Mouse (Mus musculus): ENCODE results near the gene Gm10490. TPM values are rescaled to one million over a fixed set of nuclear protein-coding genes. Genes with fewer than 3 reads are reported as not detected.
"Not testable (repeated sequence)": the region's sequence is repeated elsewhere in the genome, so short reads cannot be mapped to it uniquely, and the experiment has no call there.

Gm10490 gene
- total RNA-seq (2017): 1.9 TPM in 1 of 2 replicates, not detected in the other

- ATAC-seq (ENCODE audit: extremely low read depth, insufficient number of reproducible peaks, low FRiP score, poor library complexity, severe bottlenecking): not testable (repeated sequence)
These were observed at the start of gene Gm10490 for GRCm38 (mm10) chrX:7909242-7909641. Gene Gm10490, plus strand, starts transcription at chrX:7909542.

- ATAC-seq (ENCODE audit: extremely low read depth, insufficient number of reproducible peaks, low FRiP score, poor library complexity, severe bottlenecking): no peak
These were observed 46.2 kb upstream of the Gm10490 start for GRCm38 (mm10) chrX:7863181-7863580.

- ATAC-seq (ENCODE audit: extremely low read depth, insufficient number of reproducible peaks, low FRiP score, poor library complexity, severe bottlenecking): peak; percentile 46; the same call in 1 of the 2 replicates
These were observed 44.8 kb upstream of the Gm10490 start for GRCm38 (mm10) chrX:7864551-7864950.

- ATAC-seq (ENCODE audit: extremely low read depth, insufficient number of reproducible peaks, low FRiP score, poor library complexity, severe bottlenecking): peak; percentile 23; the same call in 1 of the 2 replicates
These were observed 44.0 kb upstream of the Gm10490 start for GRCm38 (mm10) chrX:7865343-7865742.

GRCm38 (mm10) chrX:7865786-7866185 lies 43.6 kb upstream of the Gm10490 start:
- no peak for ATAC-seq (ENCODE audit: extremely low read depth, insufficient number of reproducible peaks, low FRiP score, poor library complexity, severe bottlenecking)

- ATAC-seq (ENCODE audit: extremely low read depth, insufficient number of reproducible peaks, low FRiP score, poor library complexity, severe bottlenecking): no peak
These were observed 42.2 kb upstream of the Gm10490 start for GRCm38 (mm10) chrX:7867141-7867540.

GRCm38 (mm10) chrX:7868506-7868905 lies 40.8 kb upstream of the Gm10490 start:
- ATAC-seq (ENCODE audit: extremely low read depth, insufficient number of reproducible peaks, low FRiP score, poor library complexity, severe bottlenecking): no peak

GRCm38 (mm10) chrX:7869826-7870225 lies 39.5 kb upstream of the Gm10490 start:
- no peak for ATAC-seq (ENCODE audit: extremely low read depth, insufficient number of reproducible peaks, low FRiP score, poor library complexity, severe bottlenecking)

GRCm38 (mm10) chrX:7878007-7878419 lies 31.3 kb upstream of the Gm10490 start, which contains the start of gene Pim2:
Gene Pim2, plus strand, starts transcription at chrX:7878262.
- ATAC-seq (ENCODE audit: extremely low read depth, insufficient number of reproducible peaks, low FRiP score, poor library complexity, severe bottlenecking): peak; percentile 91

- ATAC-seq (ENCODE audit: extremely low read depth, insufficient number of reproducible peaks, low FRiP score, poor library complexity, severe bottlenecking): no peak
These were observed 30.8 kb upstream of the Gm10490 start for GRCm38 (mm10) chrX:7878495-7878894.

- ATAC-seq (ENCODE audit: extremely low read depth, insufficient number of reproducible peaks, low FRiP score, poor library complexity, severe bottlenecking): peak; percentile 63
These were observed 29.5 kb upstream of the Gm10490 start for GRCm38 (mm10) chrX:7879819-7880218.

- peak; percentile 83 for ATAC-seq (ENCODE audit: extremely low read depth, insufficient number of reproducible peaks, low FRiP score, poor library complexity, severe bottlenecking)
These were observed 25.3 kb upstream of the Gm10490 start, which contains the start of gene Slc35a2 for GRCm38 (mm10) chrX:7883841-7884567. Gene Slc35a2, plus strand, starts transcription at chrX:7884028.

GRCm38 (mm10) chrX:7898211-7898610 lies 11.1 kb upstream of the Gm10490 start:
- ATAC-seq (ENCODE audit: extremely low read depth, insufficient number of reproducible peaks, low FRiP score, poor library complexity, severe bottlenecking): peak; percentile 28; the same call in 1 of the 2 replicates

GRCm38 (mm10) chrX:7898880-7899874 lies 10.2 kb upstream of the Gm10490 start, which contains the start of the genes Pqbp1 and Timm17b:
Gene Pqbp1, minus strand, starts transcription at chrX:7899269.
Gene Timm17b, plus strand, starts transcription at chrX:7899357.
- peak; percentile 93 for ATAC-seq (ENCODE audit: extremely low read depth, insufficient number of reproducible peaks, low FRiP score, poor library complexity, severe bottlenecking)

- ATAC-seq (ENCODE audit: extremely low read depth, insufficient number of reproducible peaks, low FRiP score, poor library complexity, severe bottlenecking): no peak
These were observed 4.9 kb upstream of the Gm10490 start for GRCm38 (mm10) chrX:7904441-7904840.

- no peak for ATAC-seq (ENCODE audit: extremely low read depth, insufficient number of reproducible peaks, low FRiP score, poor library complexity, severe bottlenecking)
These were observed 1.6 kb upstream of the Gm10490 start, which contains the start of gene Gm10491 for GRCm38 (mm10) chrX:7907735-7908134. Gene Gm10491, minus strand, starts transcription at chrX:7907835.

- no peak for ATAC-seq (ENCODE audit: extremely low read depth, insufficient number of reproducible peaks, low FRiP score, poor library complexity, severe bottlenecking)
These were observed 1.1 kb downstream of the Gm10490 start for GRCm38 (mm10) chrX:7910473-7910872.

GRCm38 (mm10) chrX:7915669-7916068 lies 6.3 kb downstream of the Gm10490 start:
- peak; percentile 51; the same call in 1 of the 2 replicates for ATAC-seq (ENCODE audit: extremely low read depth, insufficient number of reproducible peaks, low FRiP score, poor library complexity, severe bottlenecking)

GRCm38 (mm10) chrX:7917960-7918359 lies 8.6 kb downstream of the Gm10490 start:
- not testable (repeated sequence) for ATAC-seq (ENCODE audit: extremely low read depth, insufficient number of reproducible peaks, low FRiP score, poor library complexity, severe bottlenecking)

Measured in neutrophil, adult 5-6 weeks (primary cell).